Mouse (Mus musculus) liver, postnatal 0 days (tissue): ENCODE results near the gene Defb45. TPM values are rescaled to one million over a fixed set of nuclear protein-coding genes. Genes with fewer than 3 reads are reported as not detected.

Experiments
- ATAC-seq: fragments of 200-750 bp; cut with Nextera tagmentation; 2 replicates; pipeline ENCODE4 v1.8.0; 2017; ENCODE audit warnings: mild to moderate bottlenecking, moderate library complexity
- DNase-seq: peaks from one replicate; pipeline ENCODE4 v3.0.0-alpha.2; 2016
- H3K27ac ChIP-seq: fragments of 300-500 bp; sonication (generic); 2 replicates; pipeline ENCODE4 v1.5.1; 2014; ENCODE audit warnings: antibody characterized with exemption, moderate library complexity, mild to moderate bottlenecking, low read depth
- H3K27me3 ChIP-seq: fragments of 300-500 bp; sonication (generic); 2 replicates; pipeline ENCODE4 v1.6.1; 2014; ENCODE audit warnings: low read length, control low read depth, mixed read lengths; ENCODE audit not compliant: insufficient read depth
- H3K36me3 ChIP-seq: fragments of 300-500 bp; sonication (generic); replicated peaks from 2 replicates; pipeline ENCODE4 v1.6.1; 2014; ENCODE audit warnings: mild to moderate bottlenecking, control low read depth, low read length, moderate library complexity, mixed read lengths; ENCODE audit not compliant: insufficient read depth
- H3K4me1 ChIP-seq: fragments of 300-500 bp; sonication (generic); 2 replicates; pipeline ENCODE4 v1.6.1; 2014; ENCODE audit warnings: antibody characterized with exemption, mild to moderate bottlenecking, control low read depth; ENCODE audit not compliant: insufficient read depth
- H3K4me2 ChIP-seq: fragments of 300-500 bp; sonication (generic); 2 replicates; pipeline ENCODE4 v1.6.1; 2014; ENCODE audit warnings: low read depth, mild to moderate bottlenecking, low read length, moderate library complexity, mixed read lengths
- H3K4me3 ChIP-seq: fragments of 300-500 bp; sonication (generic); 2 replicates; pipeline ENCODE4 v1.5.1; 2014; ENCODE audit warnings: low read depth, low read length
- H3K9ac ChIP-seq: fragments of 300-500 bp; sonication (generic); replicated peaks from 2 replicates; pipeline ENCODE4 v1.6.1; 2014; ENCODE audit warnings: mild to moderate bottlenecking, moderate library complexity
- H3K9me3 ChIP-seq: fragments of 300-500 bp; sonication (generic); 2 replicates; pipeline ENCODE4 v1.6.1; 2016; ENCODE audit warnings: mild to moderate bottlenecking, control low read depth, low read length, mixed read lengths
- CTCF ChIP-seq: sonication (generic); IDR thresholded peaks from 2 replicates; pipeline ENCODE4 v1.5.1; 2016; ENCODE audit warnings: antibody characterized with exemption, low read depth
- EP300 ChIP-seq: IDR thresholded peaks from 2 replicates; pipeline ENCODE4 v1.6.1; 2016; ENCODE audit warnings: antibody characterized with exemption, low read depth, mild to moderate bottlenecking
- WGBS: fragments of 180-500 bp; shearing (Covaris S2); extraction: QIAGEN DNeasy Blood & Tissue Kit; methylation state at CpG from one replicate; pipeline ENCODE4 v1.1.7; 2014; ENCODE audit not compliant: insufficient replicate concordance; 5-methylcytosine and 5-hydroxymethylcytosine counted together
- polyA plus RNA-seq: library from polyadenylated mRNA; unstranded; fragments of >200 nt; fragmentation: Nextera tagmentation; extraction: Ambion mirVana; gene quantifications from 2 replicates; pipeline ENCODE4 v1.2.1, GENCODE M21; 2015

The Defb45 gene
- polyA plus RNA-seq, 1 experiment from 2014 or later, result not detected

GRCm38 (mm10) chr2:152548124-152548523, 51.1 kb downstream of the Defb45 start:
- TF ChIP-seq EP300 (no peak), CTCF (no peak)
- H3K27ac ChIP-seq, result 0 out of 2 replicates have a peak overlapping the region, but pooled peaks have one; percentile 6
- no peak overlapping the region for H3K9ac ChIP-seq
- no peak overlapping the region for H3K4me3 ChIP-seq
- no peaks in the 10 kb centered on the region for H3K4me1 ChIP-seq
- DNase-seq (no peak), ATAC-seq (no peak)
- H3K4me2 ChIP-seq, result no peak overlapping the region
- 67% methylated on average over 5 of the region's 5 CpGs for WGBS
- H3K9me3 ChIP-seq, result no peaks in the 10 kb centered on the region
- H3K27me3 ChIP-seq, result no peaks in the 10 kb centered on the region
- H3K36me3 ChIP-seq, result no peaks in the 10 kb centered on the region

GRCm38 (mm10) chr2:152544691-152545090, 54.5 kb downstream of the Defb45 start:
- DNase-seq (peak; percentile 23), ATAC-seq (peak; percentile 27; the same call in 1 of the 2 replicates)
- H3K4me3 ChIP-seq, result no peak overlapping the region
- no peak overlapping the region for H3K9ac ChIP-seq
- no peaks in the 10 kb centered on the region for H3K9me3 ChIP-seq
- H3K27ac ChIP-seq, result no peak overlapping the region
- H3K36me3 ChIP-seq, result no peaks in the 10 kb centered on the region
- no peaks in the 10 kb centered on the region for H3K4me1 ChIP-seq
- WGBS, result 20% methylated on average over 4 of the region's 4 CpGs
- H3K4me2 ChIP-seq, result no peak overlapping the region
- TF ChIP-seq EP300 (no peak), CTCF (peak; percentile 59)
- no peaks in the 10 kb centered on the region for H3K27me3 ChIP-seq

GRCm38 (mm10) chr2:152543478-152543877, 55.7 kb downstream of the Defb45 start:
- no peaks in the 10 kb centered on the region for H3K4me1 ChIP-seq
- no peak overlapping the region for H3K4me2 ChIP-seq
- no peak for ATAC-seq
- H3K9me3 ChIP-seq, result no peaks in the 10 kb centered on the region
- H3K4me3 ChIP-seq, result no peak overlapping the region
- H3K9ac ChIP-seq, result no peak overlapping the region
- no peaks in the 10 kb centered on the region for H3K27me3 ChIP-seq
- no peaks in the 10 kb centered on the region for H3K36me3 ChIP-seq
- no peak for TF ChIP-seq CTCF
- no peak for TF ChIP-seq EP300
- DNase-seq, result no peak
- WGBS, result 65% methylated on average over 4 of the region's 4 CpGs
- no peak overlapping the region for H3K27ac ChIP-seq

Other genes starting within 250 kb of the Defb45 start
- not detected in 2 replicates for gene Nrsn2, start 222.8 kb downstream of the Defb45 start, polyA plus RNA-seq
- 1.2 and 1.3 TPM in 2 replicates for gene Sox12, start 201.3 kb downstream of the Defb45 start, polyA plus RNA-seq
- 6.4 and 7.4 TPM in 2 replicates for gene Zcchc3, start 184.4 kb downstream of the Defb45 start, polyA plus RNA-seq
- gene 6820408C15Rik, start 183.8 kb downstream of the Defb45 start, polyA plus RNA-seq, result 0.13 and 0.42 TPM in 2 replicates
- not detected in 2 replicates for gene Defb23, start 134.8 kb downstream of the Defb45 start, polyA plus RNA-seq
- not detected in 2 replicates for gene Defb20, start 122.3 kb downstream of the Defb45 start, polyA plus RNA-seq
- gene Defb22, start 109.3 kb downstream of the Defb45 start, polyA plus RNA-seq, result not detected in 2 replicates
- gene Defb26, start 87.7 kb downstream of the Defb45 start, polyA plus RNA-seq, result not detected in 2 replicates
- not detected in 2 replicates for gene Defb28, start 81.1 kb downstream of the Defb45 start, polyA plus RNA-seq
- gene Defb29, start 59.3 kb downstream of the Defb45 start, polyA plus RNA-seq, result not detected in 2 replicates
- gene Gm17416, start 30.1 kb downstream of the Defb45 start, polyA plus RNA-seq, result not detected in 2 replicates
- gene Defb21, start 26.7 kb downstream of the Defb45 start, polyA plus RNA-seq, result not detected in 2 replicates
- gene Defb19, start 19.1 kb downstream of the Defb45 start, polyA plus RNA-seq, result not detected in 2 replicates
- not detected in 2 replicates for gene Defb36, start 4.9 kb upstream of the Defb45 start, polyA plus RNA-seq
- gene Defb25, start 23.7 kb upstream of the Defb45 start, polyA plus RNA-seq, result 0.49 TPM in 1 of 2 replicates, not detected in the other
- 0.81 and 1.6 TPM in 2 replicates for gene Rem1, start 27.6 kb upstream of the Defb45 start, polyA plus RNA-seq
- 61.0 and 63.8 TPM in 2 replicates for gene H13, start 70.1 kb upstream of the Defb45 start, polyA plus RNA-seq
- gene Mcts2, start 87.6 kb upstream of the Defb45 start, polyA plus RNA-seq, result 12.8 TPM in 2 replicates
- gene Id1, start 136.9 kb upstream of the Defb45 start, polyA plus RNA-seq, result 39.7 and 40.4 TPM in 2 replicates
- 0.56 and 1.0 TPM in 2 replicates for gene Cox4i2, start 154.8 kb upstream of the Defb45 start, polyA plus RNA-seq
- gene Bcl2l1, start 232.3 kb upstream of the Defb45 start, polyA plus RNA-seq, result 84.2 and 84.4 TPM in 2 replicates
- gene Tpx2, start 248.6 kb upstream of the Defb45 start, polyA plus RNA-seq, result 20.7 and 25.8 TPM in 2 replicates